Mouse (Mus musculus): Measurements from ENCODE around the gene Ift81. TPM values are rescaled to one million over a fixed set of nuclear protein-coding genes. Genes with fewer than 3 reads are reported as not detected.

Ift81 gene
- polyA plus RNA-seq, 1 experiment from 2014 or later: 70.2 TPM

GRCm38 (mm10) chr5:122623861-122624260 is 9.5 kb upstream of the Ift81 start:
- no peak overlapping the region for H3K9ac ChIP-seq
- 81% methylated on average over 9 of the region's 9 CpGs for WGBS
- H3K27me3 ChIP-seq: no peaks in the 10 kb centered on the region
- peaks cover 5% of the 10 kb centered on the region for H3K4me1 ChIP-seq (replicated peaks)
- H3K4me2 ChIP-seq: no peak overlapping the region
- H3K9me3 ChIP-seq: no peaks in the 10 kb centered on the region
- H3K36me3 ChIP-seq: no peaks in the 10 kb centered on the region
- no peak overlapping the region for H3K4me3 ChIP-seq
- H3K27ac ChIP-seq: no peak overlapping the region
- ATAC-seq (ENCODE audit: low FRiP score): no peak

DNA sequence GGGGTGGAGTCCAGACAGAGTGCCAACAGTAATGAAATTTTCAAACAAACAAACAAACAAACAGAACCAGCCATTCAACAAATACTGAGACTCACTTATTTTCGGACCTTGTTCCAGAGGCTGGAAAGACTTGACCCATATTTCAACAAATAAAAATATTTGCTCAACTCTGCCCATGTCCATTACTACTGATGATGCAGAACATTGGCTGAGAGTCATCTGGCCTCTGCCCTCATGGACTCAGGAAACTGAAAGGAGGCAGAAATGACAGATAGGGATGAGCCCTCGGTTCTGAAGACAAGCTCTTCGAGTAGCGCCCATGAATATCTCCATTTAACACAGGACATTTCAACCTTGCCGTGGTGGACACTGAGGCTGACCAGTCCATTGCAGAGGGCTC is 8.2 kb upstream of the Ift81 start:
- Histone ChIP-seq H3K4me2 (no peak overlapping the region), H3K4me3 (no peak overlapping the region), H3K27ac (no peak overlapping the region), H3K9me3 (no peaks in the 10 kb centered on the region), H3K36me3 (no peaks in the 10 kb centered on the region), H3K4me1 (replicated peaks) (peaks cover 5% of the 10 kb centered on the region), H3K9ac (no peak overlapping the region), H3K27me3 (no peaks in the 10 kb centered on the region)
- WGBS: 90% methylated on average over 5 of the region's 5 CpGs
- ATAC-seq (ENCODE audit: low FRiP score): no peak

DNA sequence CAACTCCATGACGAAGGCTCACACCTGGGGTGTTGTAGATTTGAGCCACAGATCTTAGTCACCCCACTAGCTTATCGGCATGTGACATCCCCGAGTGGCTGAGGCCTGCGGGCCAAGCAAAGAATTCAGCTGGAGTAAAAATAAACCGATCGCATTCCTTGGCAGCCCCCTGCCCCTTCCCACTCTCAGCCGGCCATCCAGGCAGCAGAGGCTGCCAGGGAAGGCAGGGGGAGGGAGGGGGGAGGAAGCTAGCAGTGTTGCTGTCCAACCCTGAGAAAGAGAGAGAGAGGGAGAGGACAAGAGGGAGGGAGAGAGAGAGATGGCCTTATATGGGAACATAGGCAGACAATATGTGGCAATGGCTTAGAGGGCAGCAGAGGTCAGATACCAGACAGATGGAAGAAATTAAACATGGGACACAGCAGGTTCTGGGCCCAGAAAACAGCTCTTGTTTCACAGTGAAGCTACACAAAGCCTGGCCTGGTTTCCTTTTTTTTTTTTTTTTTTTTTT is 7.1 kb upstream of the Ift81 start:
- H3K27me3 ChIP-seq: no peaks in the 10 kb centered on the region
- no peaks in the 10 kb centered on the region for H3K36me3 ChIP-seq
- H3K9me3 ChIP-seq: no peaks in the 10 kb centered on the region
- H3K27ac ChIP-seq: peak overlapping the region; percentile 49
- ATAC-seq (ENCODE audit: low FRiP score): no peak
- 0 out of 2 replicates have a peak overlapping the region, but pooled peaks have one; percentile 9 for H3K9ac ChIP-seq
- no peak overlapping the region for H3K4me3 ChIP-seq
- WGBS: 27% methylated on average over 7 of the region's 7 CpGs
- no peak overlapping the region for H3K4me2 ChIP-seq
- H3K4me1 ChIP-seq (replicated peaks): peaks cover 5% of the 10 kb centered on the region

DNA sequence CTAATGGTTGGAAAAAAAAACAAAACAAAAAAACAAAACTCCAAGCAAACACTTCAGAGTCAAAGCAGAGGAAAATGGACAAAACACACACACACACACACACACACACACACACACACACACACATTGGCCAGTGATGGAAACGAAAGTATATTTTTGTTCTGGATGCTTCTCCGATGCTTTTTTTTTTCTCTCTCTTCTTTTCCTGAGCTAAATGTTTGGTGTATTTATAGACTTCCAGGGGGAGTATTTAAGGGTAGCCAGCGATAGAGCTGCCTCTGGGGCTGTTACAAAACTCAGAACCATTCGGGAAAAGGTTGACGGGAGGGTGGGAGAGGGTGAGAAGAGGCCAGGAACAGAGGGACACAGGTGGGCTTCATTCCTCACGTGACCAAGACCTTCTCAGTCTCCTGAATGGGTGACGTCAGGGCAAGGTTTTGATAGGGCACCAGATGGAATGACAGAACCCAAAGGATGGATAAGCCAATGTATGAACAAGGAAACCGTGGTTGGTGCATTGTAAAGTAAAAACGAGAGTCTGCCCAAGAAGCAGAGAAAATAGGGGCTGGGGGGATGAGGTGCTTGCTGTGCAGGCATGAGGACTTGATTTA is 5.5 kb upstream of the Ift81 start:
- WGBS: 87% methylated on average over 9 of the region's 9 CpGs

DNA sequence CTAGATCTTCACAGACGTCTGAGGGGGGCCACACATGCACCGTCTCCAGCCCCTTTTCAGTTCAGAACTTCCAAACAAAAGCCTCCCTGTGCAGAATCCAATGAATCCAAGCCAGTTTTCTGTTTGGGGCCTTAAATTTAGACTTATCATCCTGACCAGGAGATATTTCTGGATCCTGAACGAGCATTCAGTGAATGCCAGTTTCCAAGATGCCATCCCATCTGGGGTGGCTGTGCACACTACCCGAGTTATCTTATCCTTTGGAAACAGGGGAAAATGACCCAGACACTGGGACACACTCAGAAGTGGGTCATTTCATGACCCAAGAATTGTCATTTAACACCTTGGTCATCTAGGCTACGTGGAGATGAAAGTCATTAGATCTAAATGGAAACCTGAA is 3.4 kb upstream of the Ift81 start:
- H3K36me3 ChIP-seq: no peaks in the 10 kb centered on the region
- no peak overlapping the region for H3K9ac ChIP-seq
- no peaks in the 10 kb centered on the region for H3K27me3 ChIP-seq
- ATAC-seq (ENCODE audit: low FRiP score): no peak
- H3K27ac ChIP-seq: no peak overlapping the region
- H3K4me1 ChIP-seq (replicated peaks): peaks cover 21% of the 10 kb centered on the region
- H3K4me2 ChIP-seq: no peak overlapping the region
- no peaks in the 10 kb centered on the region for H3K9me3 ChIP-seq
- no peak overlapping the region for H3K4me3 ChIP-seq
- 82% methylated on average over 5 of the region's 5 CpGs for WGBS

More for the DNA sequence above, 5.5 kb upstream of the Ift81 start:
- Histone ChIP-seq H3K4me1 (replicated peaks) (peaks cover 7% of the 10 kb centered on the region), H3K9me3 (no peaks in the 10 kb centered on the region), H3K4me3 (no peak overlapping the region), H3K9ac (no peak overlapping the region), H3K27me3 (no peaks in the 10 kb centered on the region), H3K4me2 (no peak overlapping the region), H3K27ac (no peak overlapping the region), H3K36me3 (no peaks in the 10 kb centered on the region)
- ATAC-seq (ENCODE audit: low FRiP score): no peak

GRCm38 (mm10) chr5:122611651-122612050 is 2.7 kb downstream of the Ift81 start:
- no peak overlapping the region for H3K4me2 ChIP-seq
- 68% methylated on average over 5 of the region's 5 CpGs for WGBS
- peaks cover 26% of the 10 kb centered on the region for H3K36me3 ChIP-seq
- H3K27ac ChIP-seq: peak overlapping the region; percentile 30; the same call in 1 of the 2 replicates
- no peak overlapping the region for H3K4me3 ChIP-seq
- no peaks in the 10 kb centered on the region for H3K27me3 ChIP-seq
- ATAC-seq (ENCODE audit: low FRiP score): no peak
- H3K4me1 ChIP-seq (replicated peaks): peaks cover 24% of the 10 kb centered on the region
- H3K9ac ChIP-seq: no peak overlapping the region
- H3K9me3 ChIP-seq: no peaks in the 10 kb centered on the region

- Histone ChIP-seq H3K9me3 (no peaks in the 10 kb centered on the region), H3K9ac (no peak overlapping the region), H3K36me3 (peaks cover 77% of the 10 kb centered on the region), H3K4me1 (replicated peaks) (no peaks in the 10 kb centered on the region), H3K27me3 (no peaks in the 10 kb centered on the region), H3K4me3 (no peak overlapping the region), H3K4me2 (no peak overlapping the region), H3K27ac (no peak overlapping the region)
- ATAC-seq (ENCODE audit: low FRiP score): no peak
- 66% methylated on average over 2 of the region's 2 CpGs for WGBS
Measured at GRCm38 (mm10) chr5:122604894-122605293, 9.4 kb downstream of the Ift81 start.

DNA sequence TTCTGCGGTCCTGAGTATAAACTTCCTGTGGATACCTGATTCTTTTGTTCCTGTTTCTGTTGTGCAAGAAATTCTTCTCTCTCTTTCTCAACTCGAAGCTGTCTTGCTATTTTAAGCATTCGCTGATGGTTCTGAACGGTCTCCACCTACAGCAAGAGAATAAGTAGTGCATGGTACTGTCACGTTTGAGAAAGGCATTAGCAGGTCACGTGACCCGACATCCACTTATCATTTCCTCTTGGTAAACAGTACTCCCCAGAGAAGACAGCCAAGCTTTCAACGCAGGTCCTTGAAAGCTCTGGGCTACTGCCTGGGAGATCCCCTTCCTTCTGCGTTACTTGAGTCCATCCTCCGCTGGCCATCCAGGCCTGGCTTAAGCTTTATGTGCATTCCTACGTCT is 12.1 kb downstream of the Ift81 start:
- Histone ChIP-seq H3K9me3 (no peaks in the 10 kb centered on the region), H3K4me3 (no peak overlapping the region), H3K36me3 (peaks cover 83% of the 10 kb centered on the region), H3K27me3 (no peaks in the 10 kb centered on the region), H3K9ac (no peak overlapping the region), H3K4me2 (no peak overlapping the region), H3K4me1 (replicated peaks) (no peaks in the 10 kb centered on the region), H3K27ac (no peak overlapping the region)
- 85% methylated on average over 11 of the region's 11 CpGs for WGBS
- ATAC-seq (ENCODE audit: low FRiP score): no peak

- H3K27me3 ChIP-seq: no peaks in the 10 kb centered on the region
- H3K4me2 ChIP-seq: no peak overlapping the region
- peaks cover 74% of the 10 kb centered on the region for H3K36me3 ChIP-seq
- no peak overlapping the region for H3K4me3 ChIP-seq
- no peaks in the 10 kb centered on the region for H3K9me3 ChIP-seq
- no peak for ATAC-seq (ENCODE audit: low FRiP score)
- H3K9ac ChIP-seq: no peak overlapping the region
- 94% methylated on average over 4 of the region's 4 CpGs for WGBS
- no peaks in the 10 kb centered on the region for H3K4me1 ChIP-seq (replicated peaks)
- no peak overlapping the region for H3K27ac ChIP-seq
Measured at GRCm38 (mm10) chr5:122595470-122595869, 18.8 kb downstream of the Ift81 start.

DNA sequence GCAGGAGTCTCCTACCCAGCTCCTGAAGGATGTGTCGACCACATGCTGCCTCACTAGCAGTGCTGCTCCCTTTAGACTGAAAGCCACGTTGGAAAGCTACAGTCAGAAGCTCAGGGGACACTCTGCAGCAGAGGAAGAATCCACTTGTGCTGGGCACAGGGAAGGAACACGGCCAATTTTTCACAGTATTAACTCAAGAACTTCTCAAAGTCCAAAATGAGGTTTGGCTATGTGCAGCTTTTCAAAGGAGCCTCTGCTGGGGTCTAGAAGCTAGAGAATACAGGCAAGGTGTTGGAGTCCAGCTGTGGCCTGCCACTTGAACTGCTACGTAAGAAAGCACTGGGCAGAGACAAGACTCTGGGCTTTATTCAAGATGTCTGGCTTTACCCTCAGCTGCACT is 24.4 kb downstream of the Ift81 start:
- Histone ChIP-seq H3K27me3 (no peaks in the 10 kb centered on the region), H3K9ac (no peak overlapping the region), H3K4me3 (no peak overlapping the region), H3K36me3 (peaks cover 58% of the 10 kb centered on the region), H3K4me2 (no peak overlapping the region), H3K4me1 (replicated peaks) (no peaks in the 10 kb centered on the region), H3K9me3 (no peaks in the 10 kb centered on the region), H3K27ac (no peak overlapping the region)
- ATAC-seq (ENCODE audit: low FRiP score): no peak
- WGBS: 90% methylated on average over 4 of the region's 4 CpGs

DNA sequence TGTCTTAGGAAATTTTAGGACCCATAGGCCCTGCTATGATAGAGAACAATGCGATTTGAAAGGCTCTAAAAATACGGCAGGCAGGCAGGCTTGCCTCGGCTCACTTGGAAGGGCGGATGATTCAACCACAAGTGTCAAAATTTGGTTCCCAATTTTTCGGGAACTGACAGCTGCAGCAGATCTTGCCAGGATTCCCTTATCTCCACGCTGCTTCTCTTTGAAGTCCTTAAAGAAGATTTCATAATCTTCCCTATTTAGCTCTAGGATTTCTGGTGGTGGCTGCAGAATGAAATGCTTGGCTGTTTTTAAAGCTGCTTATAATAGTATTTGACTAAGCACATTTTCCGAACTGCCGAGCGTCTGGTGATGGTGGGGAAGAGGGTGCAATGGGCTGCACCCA is 28.8 kb downstream of the Ift81 start:
- Histone ChIP-seq H3K9ac (no peak overlapping the region), H3K4me2 (no peak overlapping the region), H3K4me1 (replicated peaks) (peaks cover 2% of the 10 kb centered on the region; the same call in 1 of the 2 replicates), H3K9me3 (no peaks in the 10 kb centered on the region), H3K27ac (no peak overlapping the region), H3K4me3 (no peak overlapping the region), H3K27me3 (no peaks in the 10 kb centered on the region), H3K36me3 (peaks cover 40% of the 10 kb centered on the region)
- 91% methylated on average over 9 of the region's 9 CpGs for WGBS
- no peak for ATAC-seq (ENCODE audit: low FRiP score)

DNA sequence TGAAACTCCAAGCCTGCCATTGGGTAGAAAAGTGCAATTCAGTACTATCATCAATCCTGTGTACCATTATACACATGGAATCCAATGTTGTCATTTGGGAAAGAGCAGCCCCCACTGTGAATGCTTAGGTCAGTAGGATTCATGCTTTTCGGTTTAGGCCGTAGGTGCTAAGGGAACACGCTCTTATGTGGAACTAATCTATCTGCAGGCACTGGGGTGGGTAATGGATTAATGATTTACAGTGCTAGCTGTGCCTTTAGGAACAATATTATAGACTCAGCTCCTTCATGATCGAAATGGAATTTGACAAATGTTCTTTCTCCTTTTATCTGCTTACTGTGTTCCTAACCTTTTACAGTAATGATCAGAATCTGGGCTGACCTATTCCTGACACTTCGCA is 30.2 kb downstream of the Ift81 start:
- H3K27me3 ChIP-seq: no peaks in the 10 kb centered on the region
- H3K4me1 ChIP-seq (replicated peaks): peaks cover 2% of the 10 kb centered on the region; the same call in 1 of the 2 replicates
- no peak overlapping the region for H3K4me3 ChIP-seq
- H3K27ac ChIP-seq: no peak overlapping the region
- no peak overlapping the region for H3K4me2 ChIP-seq
- ATAC-seq (ENCODE audit: low FRiP score): no peak
- WGBS: 83% methylated on average over 5 of the region's 5 CpGs
- peaks cover 42% of the 10 kb centered on the region for H3K36me3 ChIP-seq
- no peak overlapping the region for H3K9ac ChIP-seq
- H3K9me3 ChIP-seq: no peaks in the 10 kb centered on the region; the same call in 1 of the 2 replicates

DNA sequence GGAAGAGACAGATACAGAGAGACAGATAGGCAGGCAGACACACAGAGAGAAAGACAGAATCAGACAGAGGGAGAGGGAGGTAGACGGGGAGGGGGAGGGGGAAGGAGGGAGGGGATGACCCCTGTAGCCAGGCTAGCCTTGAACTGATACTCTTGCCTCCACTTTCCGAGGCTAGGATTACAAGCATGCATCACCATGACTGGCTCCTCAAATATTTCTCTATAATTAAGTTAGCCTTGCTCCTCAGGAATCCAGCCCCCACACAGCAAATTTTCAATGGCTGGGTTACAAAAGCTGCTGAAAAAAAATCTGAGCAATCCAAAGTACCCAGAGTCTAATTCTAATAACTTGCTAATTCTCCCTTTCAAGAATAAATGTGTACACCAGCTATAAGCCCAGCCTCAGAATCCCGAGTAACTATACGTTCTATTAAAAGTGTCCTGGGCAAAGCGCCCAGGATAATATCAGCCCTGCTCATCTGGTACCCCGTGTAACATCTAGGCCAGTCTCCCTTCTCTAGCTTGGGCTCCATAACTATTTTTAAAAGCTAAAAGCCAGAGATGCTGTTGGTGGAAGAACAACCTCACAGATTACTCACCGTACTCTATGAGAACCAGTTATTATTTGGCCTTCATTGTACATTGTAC is 37.5 kb downstream of the Ift81 start:
- 86% methylated on average over 7 of the region's 7 CpGs for WGBS
- H3K4me2 ChIP-seq: no peak overlapping the region
- no peak for ATAC-seq (ENCODE audit: low FRiP score)
- H3K27ac ChIP-seq: no peak overlapping the region
- peaks cover 36% of the 10 kb centered on the region for H3K36me3 ChIP-seq
- no peak overlapping the region for H3K9ac ChIP-seq
- H3K27me3 ChIP-seq: no peaks in the 10 kb centered on the region
- H3K4me1 ChIP-seq (replicated peaks): no peaks in the 10 kb centered on the region
- H3K9me3 ChIP-seq: no peaks in the 10 kb centered on the region; the same call in 1 of the 2 replicates
- H3K4me3 ChIP-seq: no peak overlapping the region
